Mouse (Mus musculus): ENCODE measurements around the gene Abcc9. TPM values are rescaled to one million over a fixed set of nuclear protein-coding genes. Genes with fewer than 3 reads are reported as not detected.
A peak's percentile ranks its signal among the peaks of the same experiment; 100 is the strongest.

Gene Abcc9
- polyA plus RNA-seq, 1 experiment from 2014 or later = 18.7 TPM

DNA sequence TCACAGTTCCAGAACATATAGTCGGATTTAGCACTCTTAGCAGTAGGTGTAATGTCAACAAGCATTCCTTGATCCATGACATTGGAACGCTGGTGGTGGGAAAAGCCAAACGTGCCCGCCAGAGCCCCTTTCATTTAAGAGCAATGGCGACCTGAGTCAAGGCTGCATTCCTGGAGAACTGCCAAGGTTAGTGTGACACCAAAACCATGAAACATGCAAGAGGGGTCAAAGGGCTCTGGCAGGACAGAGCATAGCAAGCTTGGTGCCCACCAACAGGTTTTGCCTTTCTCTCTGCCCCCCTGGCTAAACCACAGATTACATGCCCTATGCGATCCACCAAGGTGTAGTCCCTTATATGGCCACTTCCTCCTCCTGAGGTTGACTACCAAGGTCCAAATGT is 36.5 kb upstream of the Abcc9 start:
- no peaks in the 10 kb centered on the region for H3K27me3 ChIP-seq (replicated peaks; ENCODE audit: control insufficient read depth, insufficient read depth, low read length)
- DNase-seq (ENCODE audit: low spot score) = no peak
- H3K4me2 ChIP-seq (ENCODE audit: low read length) = no peak overlapping the region
- no peaks in the 10 kb centered on the region for H3K36me3 ChIP-seq (ENCODE audit: control insufficient read depth, insufficient read depth, low read length)
- WGBS = 79% methylated on average over 6 of the region's 6 CpGs
- no peaks in the 10 kb centered on the region for H3K4me1 ChIP-seq (replicated peaks; ENCODE audit: control insufficient read depth, insufficient read depth, low read length)
- no peak overlapping the region for H3K27ac ChIP-seq (ENCODE audit: low read depth)
- no peak for ATAC-seq (replicated peaks; ENCODE audit: low FRiP score, low TSS enrichment, low read depth)
- H3K9ac ChIP-seq (ENCODE audit: low read length) = no peak overlapping the region
- no peaks in the 10 kb centered on the region; the same call in 1 of the 2 replicates for H3K9me3 ChIP-seq (ENCODE audit: control insufficient read depth, low read length)
- no peak overlapping the region for H3K4me3 ChIP-seq (ENCODE audit: low read depth, low read length)

DNA sequence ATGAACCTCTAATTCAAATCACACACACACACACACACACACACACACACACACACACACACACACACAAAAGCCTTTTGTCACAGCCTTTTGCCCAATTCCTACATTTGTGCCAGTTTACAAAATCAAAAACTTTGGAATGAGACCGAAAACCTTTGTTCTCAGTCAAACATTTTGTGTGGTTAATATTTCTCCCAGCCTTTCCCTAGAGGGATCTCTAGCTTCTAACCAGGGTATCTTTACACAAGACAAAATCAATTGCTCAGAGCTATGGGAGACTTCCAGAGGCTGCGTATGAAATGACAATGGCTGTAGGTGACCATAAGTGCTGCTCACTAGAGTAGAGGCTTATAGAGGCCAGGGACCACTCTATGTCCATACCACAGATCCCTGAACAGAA is 36.1 kb upstream of the Abcc9 start:
- no peaks in the 10 kb centered on the region for H3K4me1 ChIP-seq (replicated peaks; ENCODE audit: control insufficient read depth, insufficient read depth, low read length)
- WGBS = 88% methylated on average over 2 of the region's 2 CpGs
- H3K9ac ChIP-seq (ENCODE audit: low read length) = no peak overlapping the region
- H3K4me3 ChIP-seq (ENCODE audit: low read depth, low read length) = no peak overlapping the region
- H3K4me2 ChIP-seq (ENCODE audit: low read length) = no peak overlapping the region
- ATAC-seq (replicated peaks; ENCODE audit: low FRiP score, low TSS enrichment, low read depth) (no peak), DNase-seq (ENCODE audit: low spot score) (no peak)
- H3K27ac ChIP-seq (ENCODE audit: low read depth) = no peak overlapping the region
- no peaks in the 10 kb centered on the region for H3K27me3 ChIP-seq (replicated peaks; ENCODE audit: control insufficient read depth, insufficient read depth, low read length)
- no peaks in the 10 kb centered on the region for H3K36me3 ChIP-seq (ENCODE audit: control insufficient read depth, insufficient read depth, low read length)
- no peaks in the 10 kb centered on the region; the same call in 1 of the 2 replicates for H3K9me3 ChIP-seq (ENCODE audit: control insufficient read depth, low read length)

DNA sequence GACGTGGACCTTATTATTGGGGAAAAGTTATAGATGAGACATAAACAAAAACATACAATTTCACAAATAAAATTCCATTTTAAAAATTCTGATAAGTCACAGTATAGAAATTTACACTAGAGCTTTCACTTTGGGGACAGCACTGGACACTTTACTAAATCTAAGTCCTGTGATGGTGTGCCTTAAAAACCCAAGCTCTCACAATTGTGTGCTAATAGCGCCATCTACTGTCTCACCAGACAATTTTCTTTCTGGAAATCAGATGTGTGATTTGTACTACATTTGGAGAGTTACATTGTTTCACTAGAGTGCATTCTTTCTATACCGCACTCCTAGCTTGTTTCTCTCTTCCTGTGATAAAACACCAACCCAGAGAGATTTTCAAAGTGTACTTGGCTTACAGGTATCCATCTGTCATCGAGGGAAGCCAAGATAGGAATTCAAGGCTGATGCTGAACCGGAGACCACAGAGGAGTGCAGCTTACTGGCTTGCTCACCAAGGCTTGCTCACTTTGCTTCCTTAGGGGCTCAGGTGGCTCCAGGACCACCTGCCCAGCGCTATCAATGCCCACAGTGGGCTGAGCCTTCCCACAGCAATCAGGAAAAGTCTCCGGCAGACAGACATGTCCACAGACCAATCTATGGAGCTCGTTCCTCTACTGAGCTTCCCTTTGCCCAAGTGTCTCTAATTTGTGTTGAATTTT is 33.3 kb upstream of the Abcc9 start:
- DNase-seq (ENCODE audit: low spot score) = no peak
- Histone ChIP-seq H3K4me3 (ENCODE audit: low read depth, low read length) (no peak overlapping the region), H3K9me3 (ENCODE audit: control insufficient read depth, low read length) (no peaks in the 10 kb centered on the region; the same call in 1 of the 2 replicates)

DNA sequence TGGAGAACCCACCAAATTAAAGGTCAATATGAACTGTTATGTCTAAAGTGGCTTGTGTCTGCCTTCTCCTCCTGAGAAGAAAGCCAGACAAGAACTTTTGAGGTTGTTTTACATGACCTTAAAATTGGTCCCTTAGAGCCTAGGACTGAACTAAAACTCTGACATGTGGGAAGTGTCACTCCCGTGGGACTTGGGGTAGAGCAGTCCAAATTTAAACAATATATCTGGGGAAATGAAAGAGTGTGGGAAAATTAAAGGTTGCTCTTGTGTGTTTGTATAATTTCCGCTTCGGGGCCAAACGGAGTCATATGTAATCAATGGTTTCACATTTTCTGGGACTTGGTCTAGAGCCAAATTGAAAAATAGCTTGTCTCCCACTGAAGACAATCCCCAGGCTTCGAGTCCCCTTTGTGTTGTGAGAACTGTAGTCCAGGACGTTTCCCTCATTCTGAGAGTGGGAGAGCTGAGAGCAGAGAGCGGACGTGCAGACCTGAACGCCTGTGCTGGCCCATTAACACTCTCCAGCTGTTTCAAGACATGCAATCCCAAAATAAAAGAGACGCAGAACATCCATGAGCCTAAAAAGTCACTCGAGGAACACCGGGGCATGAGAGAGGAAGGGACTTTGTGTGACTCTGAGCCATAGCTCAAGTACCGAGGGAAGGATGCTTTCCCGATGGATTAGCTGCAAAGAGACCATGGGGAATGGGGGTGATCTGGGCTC is 30.6 kb upstream of the Abcc9 start:
- Histone ChIP-seq H3K9ac (ENCODE audit: low read length) (no peak overlapping the region), H3K4me1 (replicated peaks; ENCODE audit: control insufficient read depth, insufficient read depth, low read length) (no peaks in the 10 kb centered on the region), H3K36me3 (ENCODE audit: control insufficient read depth, insufficient read depth, low read length) (no peaks in the 10 kb centered on the region), H3K9me3 (ENCODE audit: control insufficient read depth, low read length) (no peaks in the 10 kb centered on the region), H3K4me2 (ENCODE audit: low read length) (no peak overlapping the region), H3K4me3 (ENCODE audit: low read depth, low read length) (no peak overlapping the region), H3K27ac (ENCODE audit: low read depth) (peak overlapping the region; percentile 88), H3K27me3 (replicated peaks; ENCODE audit: control insufficient read depth, insufficient read depth, low read length) (no peaks in the 10 kb centered on the region)
- WGBS = 38% methylated on average over 14 of the region's 14 CpGs
- peak; percentile 60 for DNase-seq (ENCODE audit: low spot score)
- ATAC-seq (replicated peaks; ENCODE audit: low FRiP score, low TSS enrichment, low read depth) = peak; percentile 86

More for the DNA sequence above, 33.3 kb upstream of the Abcc9 start:
- Histone ChIP-seq H3K9ac (ENCODE audit: low read length) (no peak overlapping the region), H3K27me3 (replicated peaks; ENCODE audit: control insufficient read depth, insufficient read depth, low read length) (no peaks in the 10 kb centered on the region), H3K4me2 (ENCODE audit: low read length) (no peak overlapping the region), H3K4me1 (replicated peaks; ENCODE audit: control insufficient read depth, insufficient read depth, low read length) (no peaks in the 10 kb centered on the region), H3K36me3 (ENCODE audit: control insufficient read depth, insufficient read depth, low read length) (no peaks in the 10 kb centered on the region), H3K27ac (ENCODE audit: low read depth) (no peak overlapping the region)
- ATAC-seq (replicated peaks; ENCODE audit: low FRiP score, low TSS enrichment, low read depth) = no peak
- WGBS = 52% methylated on average over 8 of the region's 8 CpGs

DNA sequence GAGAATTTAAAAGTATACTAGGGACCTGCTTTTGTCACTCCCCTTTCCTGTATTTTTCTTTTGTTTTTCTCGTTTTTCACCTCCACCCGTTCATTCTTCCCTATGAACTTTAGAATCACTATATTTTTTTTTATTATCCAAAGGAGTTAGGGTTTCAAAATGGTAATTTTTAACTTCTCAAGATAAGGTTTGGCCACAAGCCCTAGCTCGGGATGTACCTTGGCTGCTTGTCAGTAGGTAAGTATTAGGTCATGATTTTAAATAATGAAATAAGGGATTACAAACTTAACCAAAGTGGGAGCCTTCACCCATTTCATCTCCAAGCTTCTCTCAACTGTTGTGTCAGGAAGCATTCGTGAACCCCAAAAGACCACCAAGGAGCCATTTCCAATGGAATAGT is 23.9 kb upstream of the Abcc9 start:
- Histone ChIP-seq H3K27me3 (replicated peaks; ENCODE audit: control insufficient read depth, insufficient read depth, low read length) (no peaks in the 10 kb centered on the region), H3K4me3 (ENCODE audit: low read depth, low read length) (no peak overlapping the region), H3K27ac (ENCODE audit: low read depth) (no peak overlapping the region), H3K4me1 (replicated peaks; ENCODE audit: control insufficient read depth, insufficient read depth, low read length) (no peaks in the 10 kb centered on the region), H3K36me3 (ENCODE audit: control insufficient read depth, insufficient read depth, low read length) (no peaks in the 10 kb centered on the region), H3K9ac (ENCODE audit: low read length) (no peak overlapping the region), H3K4me2 (ENCODE audit: low read length) (no peak overlapping the region), H3K9me3 (ENCODE audit: control insufficient read depth, low read length) (no peaks in the 10 kb centered on the region)
- WGBS = 83% methylated on average over 4 of the region's 4 CpGs
- DNase-seq (ENCODE audit: low spot score) (no peak), ATAC-seq (replicated peaks; ENCODE audit: low FRiP score, low TSS enrichment, low read depth) (no peak)

DNA sequence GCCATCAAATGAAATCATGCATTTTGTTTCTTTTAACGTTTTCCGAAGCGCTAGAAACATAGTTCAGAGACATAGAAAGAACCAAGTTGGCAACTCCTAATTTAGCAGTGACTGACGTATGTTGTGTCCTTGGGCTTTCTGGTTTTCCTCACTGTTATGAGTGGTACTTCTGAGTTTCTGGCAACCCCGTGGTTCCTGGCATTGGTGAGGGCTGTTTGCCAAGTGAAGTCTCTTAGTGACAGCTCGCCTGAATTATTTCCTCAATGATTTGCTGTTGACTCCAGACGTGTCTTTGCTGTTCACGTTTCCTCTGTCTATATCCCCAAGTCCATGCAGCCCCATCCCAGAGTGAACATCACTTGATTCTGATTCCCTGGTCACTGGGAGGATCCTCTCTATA is 19.6 kb upstream of the Abcc9 start:
- Histone ChIP-seq H3K36me3 (ENCODE audit: control insufficient read depth, insufficient read depth, low read length) (no peaks in the 10 kb centered on the region), H3K4me3 (ENCODE audit: low read depth, low read length) (no peak overlapping the region), H3K27me3 (replicated peaks; ENCODE audit: control insufficient read depth, insufficient read depth, low read length) (no peaks in the 10 kb centered on the region), H3K4me1 (replicated peaks; ENCODE audit: control insufficient read depth, insufficient read depth, low read length) (0 out of 2 replicates have a peak, but pooled peaks cover 3% of the 10 kb centered on the region), H3K27ac (ENCODE audit: low read depth) (no peak overlapping the region), H3K4me2 (ENCODE audit: low read length) (no peak overlapping the region), H3K9ac (ENCODE audit: low read length) (no peak overlapping the region), H3K9me3 (ENCODE audit: control insufficient read depth, low read length) (no peaks in the 10 kb centered on the region)
- DNase-seq (ENCODE audit: low spot score) (no peak), ATAC-seq (replicated peaks; ENCODE audit: low FRiP score, low TSS enrichment, low read depth) (no peak)
- 68% methylated on average over 8 of the region's 8 CpGs for WGBS

DNA sequence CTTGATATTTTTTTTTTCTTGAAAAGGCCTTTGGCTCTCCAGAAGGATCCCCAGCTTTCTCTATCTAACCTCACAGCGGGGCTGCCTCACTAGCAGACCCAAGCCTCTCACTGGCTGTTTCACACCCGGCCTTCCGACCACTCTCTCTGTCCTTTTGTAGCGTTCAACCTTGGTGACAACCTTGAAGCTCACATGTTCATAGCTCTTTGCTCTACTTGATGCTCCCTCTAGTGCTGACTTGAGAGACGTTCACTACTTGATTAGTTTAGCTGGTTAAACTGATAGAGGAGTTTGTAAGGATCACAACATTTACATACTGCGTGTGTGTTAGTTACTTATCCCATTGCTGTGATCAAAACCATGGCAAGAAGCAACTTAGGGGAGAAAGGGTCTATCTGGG is 18.5 kb upstream of the Abcc9 start:
- Histone ChIP-seq H3K4me2 (ENCODE audit: low read length) (no peak overlapping the region), H3K9ac (ENCODE audit: low read length) (no peak overlapping the region), H3K4me1 (replicated peaks; ENCODE audit: control insufficient read depth, insufficient read depth, low read length) (0 out of 2 replicates have a peak, but pooled peaks cover 3% of the 10 kb centered on the region), H3K9me3 (ENCODE audit: control insufficient read depth, low read length) (no peaks in the 10 kb centered on the region), H3K27ac (ENCODE audit: low read depth) (no peak overlapping the region), H3K27me3 (replicated peaks; ENCODE audit: control insufficient read depth, insufficient read depth, low read length) (no peaks in the 10 kb centered on the region), H3K36me3 (ENCODE audit: control insufficient read depth, insufficient read depth, low read length) (no peaks in the 10 kb centered on the region), H3K4me3 (ENCODE audit: low read depth, low read length) (no peak overlapping the region)
- DNase-seq (ENCODE audit: low spot score) (no peak), ATAC-seq (replicated peaks; ENCODE audit: low FRiP score, low TSS enrichment, low read depth) (no peak)
- 73% methylated on average over 6 of the region's 6 CpGs for WGBS

DNA sequence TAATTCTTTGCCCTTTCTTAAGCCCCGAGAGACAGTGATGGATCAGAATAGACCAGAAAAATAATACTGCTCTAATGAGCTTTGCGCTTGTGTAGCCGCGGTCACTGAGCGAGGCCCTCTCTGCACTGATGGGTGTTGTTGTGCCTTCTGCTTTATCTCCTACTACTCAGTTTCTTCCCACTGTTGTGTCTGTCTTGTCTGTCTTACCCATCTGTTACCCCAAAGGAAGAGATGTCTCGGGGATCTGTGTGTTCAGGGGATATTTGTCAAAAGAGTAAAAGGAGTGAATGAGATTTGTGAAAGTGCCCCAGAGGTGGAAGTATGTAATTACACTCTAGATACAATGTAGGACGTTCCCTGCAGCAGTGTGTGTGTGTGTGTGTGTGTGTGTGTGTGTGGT is 16.1 kb upstream of the Abcc9 start:
- peak; percentile 76 for ATAC-seq (replicated peaks; ENCODE audit: low FRiP score, low TSS enrichment, low read depth)
- Histone ChIP-seq H3K4me1 (replicated peaks; ENCODE audit: control insufficient read depth, insufficient read depth, low read length) (0 out of 2 replicates have a peak, but pooled peaks cover 3% of the 10 kb centered on the region), H3K27me3 (replicated peaks; ENCODE audit: control insufficient read depth, insufficient read depth, low read length) (no peaks in the 10 kb centered on the region), H3K9ac (ENCODE audit: low read length) (no peak overlapping the region), H3K4me3 (ENCODE audit: low read depth, low read length) (no peak overlapping the region), H3K9me3 (ENCODE audit: control insufficient read depth, low read length) (no peaks in the 10 kb centered on the region), H3K4me2 (ENCODE audit: low read length) (no peak overlapping the region), H3K36me3 (ENCODE audit: control insufficient read depth, insufficient read depth, low read length) (no peaks in the 10 kb centered on the region), H3K27ac (ENCODE audit: low read depth) (peak overlapping the region; percentile 64; the same call in 1 of the 2 replicates)
- 29% methylated on average over 7 of the region's 7 CpGs for WGBS
- peak; percentile 64 for DNase-seq (ENCODE audit: low spot score)

Measured in intestine, embryonic 14.5 days (tissue).